Mouse (Mus musculus): ENCODE measurements around the gene Sox2.

- no peak for TF ChIP-seq CTCF (IDR thresholded peaks at IDR 0.05; ENCODE audit: extremely low read depth, insufficient read depth, insufficient read length, insufficient replicate concordance)
- no peak for TF ChIP-seq POLR2A (IDR thresholded peaks at IDR 0.05; ENCODE audit: low read depth, low read length)
These were observed 23.7 kb upstream of the Sox2 start for GRCm38 (mm10) chr3:34626521-34626920.
